Mouse (Mus musculus): ENCODE measurements at regions not wholly inside any gene's neighbourhood (a gene's known extent, or its start where the extent isn't known, plus 50 kb on each side); places are given as distances from the start of the nearest gene placed in this dataset.

- H3K36me3 ChIP-seq = no peaks in the 10 kb centered on the region
- H3K9me3 ChIP-seq (replicated peaks) = no peaks in the 10 kb centered on the region
- ATAC-seq (ENCODE audit: low FRiP score) = no peak
- H3K9ac ChIP-seq (replicated peaks) = no peak overlapping the region
- no peak overlapping the region for H3K4me3 ChIP-seq (replicated peaks)
- H3K4me1 ChIP-seq = no peaks in the 10 kb centered on the region
- H3K4me2 ChIP-seq = no peak overlapping the region
- H3K27ac ChIP-seq (replicated peaks) = no peak overlapping the region
- WGBS = 61% methylated on average over 4 of the region's 4 CpGs
- H3K27me3 ChIP-seq (replicated peaks) = no peaks in the 10 kb centered on the region
Observed at GRCm38 (mm10) chr3:40049721-40050120, 481.4 kb upstream of the Intu start.

GRCm38 (mm10) chr3:40058281-40058680 lies 472.8 kb upstream of the Intu start:
- no peaks in the 10 kb centered on the region for H3K27me3 ChIP-seq (replicated peaks)
- H3K36me3 ChIP-seq = no peaks in the 10 kb centered on the region
- no peaks in the 10 kb centered on the region for H3K9me3 ChIP-seq (replicated peaks)
- H3K4me3 ChIP-seq (replicated peaks) = no peak overlapping the region
- peak overlapping the region; percentile 42; the same call in 1 of the 2 replicates for H3K4me2 ChIP-seq
- 46% methylated on average over 5 of the region's 5 CpGs for WGBS
- H3K27ac ChIP-seq (replicated peaks) = no peak overlapping the region
- H3K9ac ChIP-seq (replicated peaks) = no peak overlapping the region
- no peak for ATAC-seq (ENCODE audit: low FRiP score)
- H3K4me1 ChIP-seq = 0 out of 2 replicates have a peak, but pooled peaks cover 6% of the 10 kb centered on the region

GRCm38 (mm10) chr3:40058719-40059420 lies 472.2 kb upstream of the Intu start:
- no peaks in the 10 kb centered on the region for H3K9me3 ChIP-seq (replicated peaks)
- H3K36me3 ChIP-seq = no peaks in the 10 kb centered on the region
- 47% methylated on average over 16 of the region's 16 CpGs for WGBS
- no peak overlapping the region for H3K27ac ChIP-seq (replicated peaks)
- no peaks in the 10 kb centered on the region for H3K27me3 ChIP-seq (replicated peaks)
- ATAC-seq (ENCODE audit: low FRiP score) = no peak
- H3K9ac ChIP-seq (replicated peaks) = no peak overlapping the region
- peak overlapping the region; percentile 12 for H3K4me3 ChIP-seq (replicated peaks)
- peak overlapping the region; percentile 42 for H3K4me2 ChIP-seq
- H3K4me1 ChIP-seq = 0 out of 2 replicates have a peak, but pooled peaks cover 6% of the 10 kb centered on the region

GRCm38 (mm10) chr3:40070137-40070667 lies 460.9 kb upstream of the Intu start:
- WGBS = 17% methylated on average over 8 of the region's 8 CpGs
- Histone ChIP-seq H3K27ac (replicated peaks) (no peak overlapping the region), H3K36me3 (no peaks in the 10 kb centered on the region), H3K9me3 (replicated peaks) (no peaks in the 10 kb centered on the region), H3K27me3 (replicated peaks) (no peaks in the 10 kb centered on the region), H3K4me1 (no peaks in the 10 kb centered on the region), H3K4me3 (replicated peaks) (no peak overlapping the region), H3K9ac (replicated peaks) (no peak overlapping the region), H3K4me2 (no peak overlapping the region)
- ATAC-seq (ENCODE audit: low FRiP score) = peak; percentile 65; the same call in 1 of the 2 replicates

- no peak overlapping the region for H3K27ac ChIP-seq (replicated peaks)
- H3K4me1 ChIP-seq = peaks cover 4% of the 10 kb centered on the region; the same call in 1 of the 2 replicates
- H3K27me3 ChIP-seq (replicated peaks) = no peaks in the 10 kb centered on the region
- no peaks in the 10 kb centered on the region for H3K9me3 ChIP-seq (replicated peaks)
- no peak overlapping the region for H3K4me2 ChIP-seq
- H3K36me3 ChIP-seq = no peaks in the 10 kb centered on the region
- ATAC-seq (ENCODE audit: low FRiP score) = no peak
- H3K4me3 ChIP-seq (replicated peaks) = no peak overlapping the region
- H3K9ac ChIP-seq (replicated peaks) = no peak overlapping the region
- 53% methylated on average over 4 of the region's 4 CpGs for WGBS
Observed at GRCm38 (mm10) chr3:40076824-40077223, 454.3 kb upstream of the Intu start.

GRCm38 (mm10) chr3:40085116-40085515 lies 446.0 kb upstream of the Intu start:
- WGBS = 90% methylated on average over 2 of the region's 2 CpGs
- Histone ChIP-seq H3K9ac (replicated peaks) (no peak overlapping the region), H3K4me1 (no peaks in the 10 kb centered on the region), H3K4me3 (replicated peaks) (no peak overlapping the region), H3K36me3 (no peaks in the 10 kb centered on the region), H3K4me2 (no peak overlapping the region), H3K27ac (replicated peaks) (no peak overlapping the region), H3K27me3 (replicated peaks) (no peaks in the 10 kb centered on the region), H3K9me3 (replicated peaks) (no peaks in the 10 kb centered on the region)
- ATAC-seq (ENCODE audit: low FRiP score) = no peak

- no peak for ATAC-seq (ENCODE audit: low FRiP score)
- Histone ChIP-seq H3K4me3 (replicated peaks) (no peak overlapping the region), H3K36me3 (no peaks in the 10 kb centered on the region), H3K27me3 (replicated peaks) (no peaks in the 10 kb centered on the region), H3K4me1 (0 out of 2 replicates have a peak, but pooled peaks cover 3% of the 10 kb centered on the region), H3K4me2 (no peak overlapping the region), H3K9me3 (replicated peaks) (no peaks in the 10 kb centered on the region), H3K9ac (replicated peaks) (no peak overlapping the region), H3K27ac (replicated peaks) (no peak overlapping the region)
- 65% methylated on average over 13 of the region's 13 CpGs for WGBS
Observed at GRCm38 (mm10) chr3:40091773-40092343, 439.2 kb upstream of the Intu start.

- Histone ChIP-seq H3K27me3 (replicated peaks) (no peaks in the 10 kb centered on the region), H3K9me3 (replicated peaks) (no peaks in the 10 kb centered on the region), H3K4me3 (replicated peaks) (no peak overlapping the region), H3K36me3 (no peaks in the 10 kb centered on the region), H3K4me1 (0 out of 2 replicates have a peak, but pooled peaks cover 3% of the 10 kb centered on the region), H3K27ac (replicated peaks) (no peak overlapping the region), H3K9ac (replicated peaks) (no peak overlapping the region), H3K4me2 (no peak overlapping the region)
- ATAC-seq (ENCODE audit: low FRiP score) = no peak; the same call in 1 of the 2 replicates
- WGBS = 25% methylated on average over 8 of the region's 8 CpGs
Observed at GRCm38 (mm10) chr3:40092765-40093368, 438.2 kb upstream of the Intu start.

GRCm38 (mm10) chr3:40094040-40094439 lies 437.0 kb upstream of the Intu start:
- no peaks in the 10 kb centered on the region for H3K9me3 ChIP-seq (replicated peaks)
- H3K27ac ChIP-seq (replicated peaks) = no peak overlapping the region
- no peak for ATAC-seq (ENCODE audit: low FRiP score)
- no peaks in the 10 kb centered on the region for H3K27me3 ChIP-seq (replicated peaks)
- no peaks in the 10 kb centered on the region for H3K36me3 ChIP-seq
- H3K4me1 ChIP-seq = 0 out of 2 replicates have a peak, but pooled peaks cover 3% of the 10 kb centered on the region
- 45% methylated on average over 6 of the region's 6 CpGs for WGBS
- no peak overlapping the region for H3K4me2 ChIP-seq
- no peak overlapping the region for H3K9ac ChIP-seq (replicated peaks)
- no peak overlapping the region for H3K4me3 ChIP-seq (replicated peaks)

- H3K9ac ChIP-seq (replicated peaks) = no peak overlapping the region
- H3K4me1 ChIP-seq = 0 out of 2 replicates have a peak, but pooled peaks cover 3% of the 10 kb centered on the region
- no peaks in the 10 kb centered on the region for H3K36me3 ChIP-seq
- no peaks in the 10 kb centered on the region for H3K9me3 ChIP-seq (replicated peaks)
- H3K27me3 ChIP-seq (replicated peaks) = no peaks in the 10 kb centered on the region
- H3K4me3 ChIP-seq (replicated peaks) = no peak overlapping the region
- H3K27ac ChIP-seq (replicated peaks) = no peak overlapping the region
- no peak overlapping the region for H3K4me2 ChIP-seq
- no peak for ATAC-seq (ENCODE audit: low FRiP score)
Observed at GRCm38 (mm10) chr3:40094701-40095100, 436.4 kb upstream of the Intu start.

GRCm38 (mm10) chr3:40102698-40103097 lies 428.4 kb upstream of the Intu start:
- no peak for ATAC-seq (ENCODE audit: low FRiP score)
- Histone ChIP-seq H3K9me3 (replicated peaks) (no peaks in the 10 kb centered on the region), H3K4me1 (peaks cover 4% of the 10 kb centered on the region; the same call in 1 of the 2 replicates), H3K27ac (replicated peaks) (no peak overlapping the region), H3K4me2 (no peak overlapping the region), H3K27me3 (replicated peaks) (no peaks in the 10 kb centered on the region), H3K4me3 (replicated peaks) (no peak overlapping the region), H3K36me3 (no peaks in the 10 kb centered on the region), H3K9ac (replicated peaks) (no peak overlapping the region)
- 16% methylated on average over 4 of the region's 4 CpGs for WGBS

GRCm38 (mm10) chr3:40114811-40115210 lies 416.3 kb upstream of the Intu start:
- no peak overlapping the region for H3K4me3 ChIP-seq (replicated peaks)
- H3K27ac ChIP-seq (replicated peaks) = no peak overlapping the region
- H3K9me3 ChIP-seq (replicated peaks) = no peaks in the 10 kb centered on the region
- no peak overlapping the region for H3K4me2 ChIP-seq
- no peaks in the 10 kb centered on the region for H3K36me3 ChIP-seq
- no peak for ATAC-seq (ENCODE audit: low FRiP score)
- no peak overlapping the region for H3K9ac ChIP-seq (replicated peaks)
- H3K4me1 ChIP-seq = peaks cover 5% of the 10 kb centered on the region
- 43% methylated on average over 4 of the region's 4 CpGs for WGBS
- H3K27me3 ChIP-seq (replicated peaks) = no peaks in the 10 kb centered on the region
